Mouse (Mus musculus): ENCODE data around the gene Bbx.

The Bbx gene

DNA sequence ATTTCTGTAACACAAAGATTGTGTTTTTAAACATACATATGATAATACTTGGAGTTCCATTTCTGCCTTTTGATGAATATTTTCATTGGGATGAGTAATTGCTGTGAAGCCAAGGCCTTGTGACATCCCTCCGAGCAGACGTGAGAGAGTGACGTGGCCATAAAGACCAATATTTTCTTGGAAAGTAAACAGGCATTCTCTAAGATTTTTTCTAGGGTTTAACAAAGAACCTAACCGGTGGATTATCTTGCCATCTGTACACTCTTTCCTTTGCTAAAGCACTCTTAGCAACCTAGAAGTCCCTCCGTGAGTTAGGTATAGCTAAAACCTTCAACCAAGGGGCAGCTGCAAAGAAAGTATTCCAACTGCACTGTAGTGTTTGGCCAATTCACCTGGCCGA, 32.4 kb downstream of the Bbx start:
- DNase-seq (ENCODE audit: extremely low read depth, low read depth), result no peak

DNA sequence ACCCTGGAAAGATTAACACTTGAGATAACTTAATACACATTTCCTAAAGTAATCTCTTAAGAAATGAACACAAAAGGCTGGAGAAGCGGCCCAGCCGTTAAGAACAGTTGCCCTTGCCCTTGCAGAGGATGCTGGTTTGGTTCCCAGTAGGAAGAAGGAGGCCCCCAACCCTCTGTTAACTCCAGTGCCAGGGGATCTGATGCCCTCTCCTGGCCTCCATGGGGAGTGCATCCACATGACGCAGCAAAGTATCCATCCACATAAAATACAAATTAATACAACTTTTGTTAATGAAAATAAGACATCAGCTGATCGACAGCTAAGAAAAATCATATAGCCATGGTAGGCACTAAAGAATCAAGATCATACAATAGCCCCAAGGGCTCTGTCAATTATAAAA, 33.6 kb downstream of the Bbx start:
- DNase-seq (ENCODE audit: extremely low read depth, low read depth), result no peak

DNA sequence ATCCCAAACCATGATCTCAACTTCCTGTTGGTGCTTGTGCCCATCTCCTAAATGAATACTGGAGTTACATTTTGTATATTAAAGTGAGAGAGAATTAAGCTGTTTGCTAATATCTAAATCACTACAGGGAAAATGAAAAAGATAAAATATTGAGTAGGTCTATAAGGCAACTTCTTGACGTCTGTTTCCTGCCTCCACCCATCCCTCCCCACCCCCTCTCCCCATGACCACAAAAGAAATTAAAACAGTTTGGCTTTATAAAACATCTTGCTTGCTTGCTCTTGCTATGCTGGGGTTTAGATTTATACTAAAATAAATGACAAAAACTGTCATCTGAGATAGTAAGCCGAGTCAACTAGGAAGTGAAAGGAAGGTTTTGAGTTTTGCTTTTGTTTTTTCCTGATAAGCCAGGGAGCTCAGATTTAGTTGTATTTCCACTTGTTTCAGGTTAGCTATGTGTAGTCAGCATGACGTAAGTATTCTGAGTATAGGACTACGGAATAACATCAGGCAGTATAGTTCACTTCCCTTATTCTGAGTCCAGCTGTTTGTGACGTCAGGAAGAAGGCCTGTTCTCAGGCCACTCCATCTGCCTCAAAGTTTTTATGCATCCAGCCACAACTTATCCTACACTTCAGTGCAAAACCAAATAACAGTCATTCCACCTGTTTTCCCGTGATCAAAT, 36.1 kb downstream of the Bbx start:
- no peak for DNase-seq (ENCODE audit: extremely low read depth, low read depth)

DNA sequence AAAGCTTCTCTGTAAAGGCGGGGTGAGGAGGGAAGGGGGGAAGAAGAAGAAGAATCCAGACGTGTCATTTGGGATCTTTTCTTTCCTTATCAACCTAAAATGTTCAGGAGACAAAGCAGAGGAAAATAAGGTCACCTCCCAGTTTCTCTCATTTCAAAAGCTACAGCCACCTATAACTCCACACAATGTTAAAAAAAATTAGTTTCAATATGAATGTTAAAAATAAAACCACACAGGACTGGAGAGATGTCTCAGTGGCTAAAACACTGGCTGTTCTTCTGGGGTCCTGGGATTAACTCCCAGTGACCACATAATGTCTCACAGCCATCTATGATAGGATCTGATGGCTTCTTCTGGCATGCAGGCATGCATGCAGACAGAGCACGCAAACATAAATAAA, 43.7 kb downstream of the Bbx start:
- no peak for DNase-seq (ENCODE audit: extremely low read depth, low read depth)

DNA sequence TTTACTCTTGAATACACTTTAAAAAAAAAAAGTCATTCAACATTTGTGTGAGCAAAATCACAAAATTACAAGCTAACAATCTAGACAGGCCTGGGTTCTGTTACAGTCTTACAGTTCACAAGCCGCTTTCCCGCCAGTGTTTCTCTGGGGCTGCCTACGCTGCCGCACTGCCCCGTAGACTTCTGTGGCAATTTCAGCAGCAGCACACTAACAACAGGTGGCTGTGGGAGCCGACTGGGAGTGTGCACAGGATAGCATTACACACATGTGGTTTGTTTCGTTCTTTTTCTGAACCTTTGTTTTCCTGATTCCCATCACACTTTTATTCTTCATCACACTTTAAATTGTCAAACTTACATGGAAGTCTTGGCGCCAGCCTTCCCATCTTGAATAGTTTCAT, 48.6 kb downstream of the Bbx start:
- no peak for DNase-seq (ENCODE audit: extremely low read depth, low read depth)

DNA sequence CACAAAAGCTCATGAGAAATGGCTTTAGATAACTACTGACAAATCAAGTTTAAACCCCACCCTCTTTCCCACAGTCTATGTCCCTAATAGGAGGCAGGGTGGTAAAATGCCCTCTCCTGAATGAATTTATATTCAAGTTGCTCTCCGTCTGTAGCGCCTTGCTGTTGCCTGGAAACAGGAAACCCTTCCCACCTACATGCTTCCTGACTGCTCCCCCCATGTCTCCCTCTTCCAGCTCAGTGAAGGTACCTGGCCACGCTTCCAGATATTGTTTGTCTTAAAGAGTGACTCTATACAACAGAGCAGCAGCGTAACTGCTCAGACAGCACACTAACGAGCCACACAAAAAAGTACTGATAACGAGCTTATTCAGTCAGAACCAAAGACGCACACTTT, 50.8 kb downstream of the Bbx start:
- DNase-seq (ENCODE audit: extremely low read depth, low read depth), result no peak

DNA sequence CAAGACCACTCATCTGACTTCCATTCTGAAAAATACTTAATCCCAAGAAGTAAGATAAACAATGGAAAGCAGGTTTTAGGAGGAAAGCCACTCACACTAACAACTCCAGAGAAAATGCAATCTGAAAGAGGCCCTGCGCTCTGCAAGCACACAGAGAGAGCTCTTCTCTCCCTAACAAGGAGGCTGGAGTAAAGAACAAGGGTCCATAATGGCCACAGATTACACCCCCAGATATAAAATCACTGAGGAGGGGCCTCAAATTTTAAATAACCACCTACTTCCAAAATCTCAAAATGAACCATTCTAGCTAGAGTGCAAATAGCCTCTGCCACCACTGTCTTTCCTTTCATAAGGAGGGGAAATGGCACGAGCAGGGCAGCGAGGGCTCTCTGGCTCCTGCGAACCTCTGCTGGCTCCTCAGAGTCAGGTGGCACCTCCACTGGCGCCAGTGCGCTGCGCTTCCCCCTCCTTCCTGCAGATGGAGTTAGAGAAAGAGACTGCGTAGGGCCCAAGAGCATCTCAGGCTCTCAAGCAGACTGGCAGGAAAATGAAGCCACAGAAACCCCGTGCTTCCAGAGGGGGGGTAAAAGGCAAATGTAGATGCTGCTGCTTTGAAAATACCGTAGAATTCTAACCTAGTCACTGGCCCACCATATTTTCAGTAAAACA, 51.4 kb downstream of the Bbx start:
- DNase-seq (ENCODE audit: extremely low read depth, low read depth), result no peak

DNA sequence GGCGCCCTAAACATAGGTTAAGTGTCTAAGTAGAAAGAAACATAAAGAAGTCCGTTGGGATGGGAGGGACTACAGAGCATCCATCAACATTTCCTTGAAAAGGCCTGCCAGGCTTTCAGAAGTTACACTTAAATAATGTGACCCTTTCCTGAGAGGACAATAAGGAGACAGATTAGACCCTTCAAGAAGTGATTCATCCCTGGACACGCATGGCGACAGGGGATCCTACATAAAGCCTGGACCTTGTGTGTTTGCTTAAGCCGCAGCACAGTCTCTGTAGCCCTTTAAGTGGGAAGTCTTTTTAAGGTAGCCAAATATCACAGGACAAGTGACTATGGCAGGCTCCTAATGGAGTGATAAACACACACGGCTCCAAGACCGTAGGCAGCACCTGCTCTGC, 52.0 kb downstream of the Bbx start:
- no peak for DNase-seq (ENCODE audit: extremely low read depth, low read depth)

DNA sequence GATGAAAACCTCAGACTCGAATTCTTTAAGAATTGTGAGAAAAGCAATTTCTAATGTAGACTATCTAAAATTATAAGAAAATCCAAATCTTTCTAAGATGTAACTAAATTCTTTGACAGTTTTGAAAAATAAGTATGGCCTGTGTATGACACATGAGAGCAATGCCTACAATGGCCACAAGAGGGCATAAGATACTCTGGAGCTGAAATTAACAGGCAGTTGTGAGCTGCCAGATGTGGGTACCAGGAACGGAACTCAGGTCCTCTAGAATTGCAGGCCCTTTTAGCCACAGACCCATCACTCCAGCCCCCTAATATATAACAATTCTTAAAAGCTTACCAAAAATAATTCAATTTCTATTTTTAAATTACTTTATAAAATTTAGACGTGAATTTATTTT, 57.6 kb downstream of the Bbx start:
- peak; percentile 27 for DNase-seq (ENCODE audit: extremely low read depth, low read depth)

DNA sequence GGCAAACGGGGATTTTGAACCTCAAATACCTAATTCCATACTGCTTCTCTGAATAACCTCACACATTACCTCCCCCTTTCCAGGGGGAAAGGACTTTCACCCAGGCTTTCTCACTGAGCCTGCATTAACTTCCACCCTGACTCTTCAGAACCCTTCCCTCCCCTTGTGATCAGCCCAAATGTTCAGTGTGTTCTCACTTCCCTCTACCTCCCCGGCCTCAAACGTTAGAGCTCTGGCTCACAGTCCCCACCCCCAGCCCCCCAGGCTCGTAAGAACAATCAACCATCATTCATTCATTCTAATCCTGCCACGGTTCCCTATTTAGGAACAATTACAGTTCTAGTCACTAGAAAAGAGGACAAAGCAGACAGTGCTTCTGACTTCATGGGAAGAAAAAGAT, 58.5 kb downstream of the Bbx start:
- DNase-seq (ENCODE audit: extremely low read depth, low read depth), result no peak

DNA sequence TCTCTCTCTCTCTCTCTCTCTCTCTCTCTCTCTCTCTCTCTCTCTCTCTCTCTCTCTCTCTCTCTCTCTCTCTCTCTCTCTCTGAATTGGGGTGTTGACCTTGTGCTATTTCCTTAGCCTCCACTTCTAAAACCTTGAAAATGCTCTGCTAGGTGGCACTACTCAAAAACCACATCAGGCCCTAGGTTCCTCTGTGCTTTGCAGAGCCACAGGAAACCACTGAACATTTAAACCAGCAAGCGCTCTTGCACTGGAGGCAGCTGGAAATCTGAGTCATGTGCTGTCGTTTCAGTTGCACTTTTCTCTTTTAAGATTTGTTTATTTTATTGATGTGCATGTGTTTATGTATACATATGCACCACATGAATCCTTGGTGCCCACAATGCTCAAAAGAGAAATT, 59.6 kb downstream of the Bbx start:
- no peak for DNase-seq (ENCODE audit: extremely low read depth, low read depth)

DNA sequence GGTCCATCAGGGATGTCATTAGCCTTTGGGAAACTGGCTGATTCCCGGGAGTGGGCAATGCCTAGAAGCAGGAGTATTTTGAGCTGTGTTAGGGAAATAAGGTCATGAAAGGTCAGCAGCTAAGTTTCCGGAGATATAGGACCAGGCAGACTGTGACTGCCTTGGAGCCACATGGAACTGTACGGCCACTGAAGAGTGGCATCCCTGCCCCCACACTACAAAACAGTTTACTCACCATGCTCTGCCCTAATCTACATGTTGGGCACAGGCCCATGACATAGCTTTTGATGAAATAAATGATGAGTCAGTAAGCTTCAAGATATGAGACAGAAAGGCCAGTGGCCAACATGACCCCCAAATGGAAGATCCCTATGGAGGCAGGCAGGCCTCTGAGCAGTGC, 60.7 kb downstream of the Bbx start:
- DNase-seq (ENCODE audit: extremely low read depth, low read depth), result no peak

DNA sequence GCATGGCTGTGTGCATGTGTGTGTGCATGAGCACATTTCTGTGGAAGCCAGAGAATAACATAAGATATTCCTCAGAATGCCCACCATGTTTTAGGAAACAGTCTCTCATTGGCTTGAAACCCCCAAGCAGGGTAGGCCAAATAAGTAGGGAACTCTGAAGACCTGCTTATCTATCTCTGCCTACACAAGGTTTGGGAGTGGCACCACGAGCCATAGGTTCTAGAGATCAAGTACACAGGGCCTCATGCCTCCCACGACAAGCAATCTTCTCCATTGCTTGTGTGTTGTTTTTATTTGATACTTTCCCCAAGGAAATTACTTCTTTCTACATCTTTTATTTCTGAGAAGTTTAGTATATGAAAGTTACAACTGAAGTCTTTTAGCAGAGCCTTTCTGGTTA, 61.8 kb downstream of the Bbx start:
- DNase-seq (ENCODE audit: extremely low read depth, low read depth), result no peak

DNA sequence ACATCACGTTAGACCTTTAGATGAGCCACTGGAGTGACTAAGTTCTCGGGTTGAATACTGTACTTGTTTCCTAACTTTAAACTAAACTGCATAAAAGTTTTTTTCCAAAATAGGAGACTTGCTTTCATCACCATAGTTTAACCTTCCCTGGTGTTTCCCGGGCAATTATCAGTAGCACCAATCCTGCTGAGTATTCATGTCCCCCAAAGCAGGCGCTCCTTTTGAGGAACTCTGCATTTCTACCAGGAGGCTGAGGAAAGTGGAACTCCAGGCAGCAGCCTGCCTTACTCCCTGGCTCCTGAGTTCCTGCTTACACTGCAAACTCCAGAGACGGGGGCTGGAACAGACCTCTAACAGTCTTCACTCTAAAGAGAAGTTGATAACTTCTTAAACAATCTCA, 65.6 kb downstream of the Bbx start:
- peak; percentile 34 for DNase-seq (ENCODE audit: extremely low read depth, low read depth)

DNA sequence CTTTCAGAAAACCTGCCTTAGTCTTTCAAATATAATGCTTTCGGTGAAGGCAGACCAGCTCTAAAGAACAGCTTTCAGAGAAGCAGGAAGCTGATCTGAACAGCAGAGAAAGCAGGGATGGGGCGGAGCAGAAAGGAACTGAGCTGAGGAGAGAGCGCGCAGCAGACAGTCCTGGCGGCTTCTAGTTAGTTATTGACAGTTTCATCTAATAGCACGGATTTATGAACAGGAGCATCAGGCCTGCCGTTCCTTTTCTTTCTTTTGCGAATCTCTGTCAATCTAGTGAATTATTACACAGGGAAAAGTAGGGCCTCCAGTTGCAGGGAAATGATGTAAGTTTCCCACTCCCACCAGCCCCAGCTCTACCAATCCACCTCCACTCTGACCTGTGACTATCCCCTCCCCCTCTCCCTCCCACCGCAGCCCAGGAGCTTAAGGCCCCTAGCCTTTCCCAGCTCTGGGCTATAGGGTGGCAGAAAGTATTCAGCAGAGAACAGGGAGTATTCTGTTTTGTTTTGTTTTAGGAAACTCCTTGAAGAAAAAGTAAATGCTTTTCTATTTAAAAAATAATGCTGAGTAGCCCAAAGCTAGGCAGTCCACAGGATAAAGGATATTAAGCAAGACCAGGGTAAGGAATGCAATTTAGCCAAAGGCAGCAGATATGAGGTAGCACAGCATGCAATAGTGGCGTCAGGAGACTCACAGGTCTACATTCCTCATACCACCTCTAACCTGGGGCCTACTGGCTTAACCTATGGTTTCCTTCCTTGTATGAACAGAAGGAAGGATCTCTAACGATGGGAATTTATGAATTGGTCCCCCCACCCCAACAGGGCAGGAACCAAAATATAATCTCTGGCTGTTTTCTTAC, 67.8 kb downstream of the Bbx start:
- no peak for DNase-seq (ENCODE audit: extremely low read depth, low read depth)

DNA sequence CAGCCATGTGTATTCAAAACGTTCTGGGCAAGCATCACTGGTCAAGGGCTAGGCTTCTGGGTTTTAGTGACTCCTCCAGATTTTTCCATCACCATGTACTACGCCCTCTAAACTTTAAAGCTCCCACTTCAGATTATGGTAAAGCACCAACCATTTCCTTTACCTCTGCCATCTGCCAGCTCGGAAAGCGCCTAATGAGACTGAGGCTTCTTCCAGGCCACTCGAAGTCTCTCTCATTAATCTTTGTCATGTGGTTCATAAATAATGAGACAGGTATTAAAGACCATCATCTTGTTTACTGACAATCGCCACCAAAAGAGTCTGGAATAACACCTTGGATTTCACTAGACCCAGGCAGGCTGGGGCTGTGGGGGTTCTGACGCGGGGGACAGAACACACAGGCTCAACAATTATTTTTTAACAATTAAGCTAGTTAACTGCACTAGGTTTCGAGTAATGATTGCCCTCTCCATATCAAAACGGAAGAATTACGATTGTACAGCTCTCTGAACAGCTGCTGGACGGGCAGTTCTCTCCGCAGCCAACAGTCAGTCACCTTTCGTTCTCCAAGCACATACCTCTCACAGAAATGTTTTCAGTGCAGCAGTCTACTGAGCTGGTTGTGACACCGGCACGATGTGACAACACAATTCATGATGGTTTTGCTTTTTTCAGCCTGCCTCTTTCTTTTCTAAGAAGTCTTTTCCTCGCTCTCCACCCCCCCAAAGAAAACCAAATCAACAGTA, 68.6 kb downstream of the Bbx start:
- no peak for DNase-seq (ENCODE audit: extremely low read depth, low read depth)

DNA sequence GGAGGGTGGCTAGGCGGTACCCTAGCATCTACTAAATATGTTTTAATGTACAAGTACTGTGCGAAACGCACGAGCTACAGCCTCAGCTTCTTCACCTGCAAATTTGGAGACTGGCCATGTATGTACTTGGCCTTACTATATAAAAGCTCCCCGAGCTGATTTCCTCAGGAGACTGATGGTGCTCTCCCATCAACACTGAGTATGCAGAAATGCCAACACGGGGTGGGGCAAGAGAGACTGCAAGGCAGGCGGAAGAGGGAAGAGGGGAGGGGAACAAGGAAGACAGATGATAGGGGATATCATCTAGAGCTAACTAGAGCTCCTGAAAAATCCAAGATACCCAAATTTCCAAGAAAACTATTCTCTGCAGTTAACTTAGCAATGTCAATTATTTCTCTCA, 71.6 kb downstream of the Bbx start:
- DNase-seq (ENCODE audit: extremely low read depth, low read depth), result no peak

DNA sequence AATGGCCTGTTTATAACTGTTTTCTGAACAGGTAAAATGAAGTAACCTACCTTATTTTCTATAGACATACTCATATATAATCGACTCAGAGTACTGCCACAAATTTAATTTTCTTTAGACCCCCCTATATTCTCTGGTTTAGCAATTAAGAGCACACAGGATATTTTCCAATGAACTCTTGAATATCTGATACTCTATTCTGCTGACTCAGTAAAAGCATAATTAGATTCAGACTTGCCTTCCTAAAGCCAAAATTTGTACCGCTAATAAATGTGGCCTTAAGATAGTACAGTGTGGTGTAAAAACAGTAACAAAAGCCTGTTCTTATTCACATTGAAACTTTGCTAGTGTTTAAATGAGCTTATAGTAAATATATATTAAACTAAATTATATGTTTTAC, 102.5 kb downstream of the Bbx start:
- no peak for DNase-seq (ENCODE audit: extremely low read depth, low read depth)

DNA sequence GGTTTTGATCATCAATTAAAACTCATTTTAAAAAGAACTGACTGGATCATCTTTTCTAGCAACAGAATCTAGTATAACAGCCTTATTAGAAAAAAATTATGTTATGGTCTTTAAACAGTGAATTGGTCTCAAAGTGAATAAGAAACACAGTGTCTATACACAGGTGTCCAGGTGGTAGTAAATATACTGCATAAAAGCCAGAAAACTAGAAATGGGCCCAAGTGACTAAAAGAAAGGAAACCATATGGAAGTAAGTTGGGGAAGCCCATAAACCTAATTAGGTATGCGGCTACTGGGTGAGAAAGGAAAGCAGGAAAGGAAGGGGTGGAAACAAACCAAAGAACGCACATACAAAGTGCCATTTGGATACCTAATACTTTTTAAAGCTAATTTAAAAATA, 107.4 kb downstream of the Bbx start:
- no peak for DNase-seq (ENCODE audit: extremely low read depth, low read depth)

DNA sequence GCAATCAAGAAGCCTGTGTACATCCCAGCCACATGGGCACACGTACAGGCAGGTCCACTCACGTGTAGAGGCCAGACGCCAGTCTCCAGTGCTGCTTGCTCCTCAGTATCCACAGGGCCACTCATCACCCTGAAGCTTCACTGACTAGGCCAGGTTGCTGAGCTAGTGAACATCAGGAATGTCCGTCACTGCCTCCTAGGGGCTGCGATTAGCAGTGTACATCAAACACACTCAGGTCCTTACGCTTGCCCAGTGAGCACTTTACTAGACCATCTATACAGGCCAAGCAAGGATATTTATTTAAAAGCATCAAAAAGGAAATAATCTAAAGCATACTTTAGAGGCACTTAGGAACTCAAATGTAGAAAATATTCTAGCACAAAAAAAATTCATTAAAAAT, 107.9 kb downstream of the Bbx start:
- no peak for DNase-seq (ENCODE audit: extremely low read depth, low read depth)

DNA sequence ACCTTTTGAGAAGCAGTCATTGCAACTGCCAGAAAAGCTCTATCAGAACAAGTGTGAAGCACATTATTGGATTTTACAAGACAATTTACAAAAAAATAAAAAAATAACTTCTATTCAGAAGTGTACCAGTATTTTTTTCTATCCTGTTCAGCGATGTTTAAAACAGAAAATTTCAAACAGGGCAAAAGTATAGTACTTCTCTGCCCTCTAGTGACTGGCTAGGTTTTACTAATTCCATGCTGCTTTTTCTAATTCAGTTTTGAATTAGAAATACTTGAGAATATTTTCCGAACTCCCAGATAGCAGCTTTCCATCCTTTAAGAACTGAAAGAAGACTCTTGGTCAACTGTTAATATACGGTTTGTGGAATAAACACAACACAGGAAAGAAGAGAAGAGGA, 110.8 kb downstream of the Bbx start:
- DNase-seq (ENCODE audit: extremely low read depth, low read depth), result no peak

DNA sequence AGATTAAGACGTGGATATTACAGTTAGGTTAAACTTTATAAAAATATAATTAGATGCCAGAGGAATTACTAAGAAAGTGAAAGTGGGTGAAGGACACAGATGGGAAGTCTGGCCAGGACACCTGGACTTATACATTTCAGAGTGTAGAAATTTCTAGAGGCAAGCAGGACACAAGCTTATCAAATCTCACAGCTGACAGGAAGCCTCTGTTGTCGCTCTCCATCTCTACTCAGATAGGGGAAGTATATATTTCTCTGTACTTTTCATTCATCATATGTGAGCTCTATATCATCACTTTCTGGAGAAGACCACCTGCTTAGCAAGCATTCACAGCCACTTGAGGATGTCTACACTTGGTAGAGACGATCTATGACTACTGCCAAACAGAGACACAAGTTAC, 113.9 kb downstream of the Bbx start:
- peak; percentile 18 for DNase-seq (ENCODE audit: extremely low read depth, low read depth)

All from MEL-GATA-1-ER (cell line).